Mouse (Mus musculus): ENCODE results near the gene Sgsm1. TPM values are rescaled to one million over a fixed set of nuclear protein-coding genes. Genes with fewer than 3 reads are reported as not detected.

Sgsm1 gene
- polyA plus RNA-seq, 1 experiment, result not detected

- Histone ChIP-seq H3K4me1 (ENCODE audit: control insufficient read depth, insufficient read depth, low read length) (no peaks in the 10 kb centered on the region; the same call in 1 of the 2 replicates), H3K4me3 (replicated peaks; ENCODE audit: control insufficient read depth, low read depth, low read length) (no peak overlapping the region), H3K27ac (ENCODE audit: control insufficient read depth, insufficient read depth, low read depth, low read length, poor library complexity) (no peak overlapping the region)
- WGBS, result 88% methylated on average over 6 of the region's 6 CpGs
- no peak for TF ChIP-seq POLR2A (IDR thresholded peaks at IDR 0.05; ENCODE audit: borderline replicate concordance, control insufficient read depth, low read depth, low read length)
- no peak for TF ChIP-seq CTCF (IDR thresholded peaks at IDR 0.05; ENCODE audit: control insufficient read depth, insufficient read depth, low read length)
Measured at GRCm38 (mm10) chr5:113195907-113196306, 114.7 kb downstream of the Sgsm1 start.

GRCm38 (mm10) chr5:113195451-113195850 lies 115.1 kb downstream of the Sgsm1 start:
- no peaks in the 10 kb centered on the region; the same call in 1 of the 2 replicates for H3K4me1 ChIP-seq (ENCODE audit: control insufficient read depth, insufficient read depth, low read length)
- no peak overlapping the region for H3K4me3 ChIP-seq (replicated peaks; ENCODE audit: control insufficient read depth, low read depth, low read length)
- no peak overlapping the region for H3K27ac ChIP-seq (ENCODE audit: control insufficient read depth, insufficient read depth, low read depth, low read length, poor library complexity)
- WGBS, result 67% methylated on average over 12 of the region's 12 CpGs
- TF ChIP-seq POLR2A (IDR thresholded peaks at IDR 0.05; ENCODE audit: borderline replicate concordance, control insufficient read depth, low read depth, low read length) (no peak), CTCF (IDR thresholded peaks at IDR 0.05; ENCODE audit: control insufficient read depth, insufficient read depth, low read length) (no peak)

- no peaks in the 10 kb centered on the region; the same call in 1 of the 2 replicates for H3K4me1 ChIP-seq (ENCODE audit: control insufficient read depth, insufficient read depth, low read length)
- H3K4me3 ChIP-seq (replicated peaks; ENCODE audit: control insufficient read depth, low read depth, low read length), result no peak overlapping the region
- 89% methylated on average over 18 of the region's 18 CpGs for WGBS
- no peak overlapping the region for H3K27ac ChIP-seq (ENCODE audit: control insufficient read depth, insufficient read depth, low read depth, low read length, poor library complexity)
- TF ChIP-seq POLR2A (IDR thresholded peaks at IDR 0.05; ENCODE audit: borderline replicate concordance, control insufficient read depth, low read depth, low read length) (no peak), CTCF (IDR thresholded peaks at IDR 0.05; ENCODE audit: control insufficient read depth, insufficient read depth, low read length) (no peak)
Measured at GRCm38 (mm10) chr5:113193762-113194161, 116.8 kb downstream of the Sgsm1 start.

Other genes starting within 250 kb of the Sgsm1 start
- gene Crybb2, start 240.7 kb downstream of the Sgsm1 start, polyA plus RNA-seq (2011; ENCODE audit: insufficient read depth, insufficient read length, low replicate concordance, missing spikeins), result not detected in 2 replicates
- gene Crybb3, start 229.2 kb downstream of the Sgsm1 start, polyA plus RNA-seq (2011; ENCODE audit: insufficient read depth, insufficient read length, low replicate concordance, missing spikeins), result not detected in 2 replicates
- 1.5 and 4.1 TPM in 2 replicates for gene 2900026A02Rik, start 89.5 kb downstream of the Sgsm1 start, polyA plus RNA-seq (2011; ENCODE audit: insufficient read depth, insufficient read length, low replicate concordance, missing spikeins)
- not detected in 2 replicates for gene Tmem211, start 83.9 kb downstream of the Sgsm1 start, polyA plus RNA-seq (2011; ENCODE audit: insufficient read depth, insufficient read length, low replicate concordance, missing spikeins)
- not detected in 2 replicates for gene Aym1, start 46.5 kb upstream of the Sgsm1 start, polyA plus RNA-seq (2011; ENCODE audit: insufficient read depth, insufficient read length, low replicate concordance, missing spikeins)
- gene Wscd2, start 179.5 kb upstream of the Sgsm1 start, polyA plus RNA-seq (2011; ENCODE audit: insufficient read depth, insufficient read length, low replicate concordance, missing spikeins), result 0.30 TPM in 1 of 2 replicates, not detected in the other